Mouse (Mus musculus) adrenal gland, postnatal 4 days (tissue): ENCODE measurements around the gene Gm10306. TPM values are rescaled to one million over a fixed set of nuclear protein-coding genes. Genes with fewer than 3 reads are reported as not detected.

Experiments
- DNase-seq, 2 experiments: peaks; one replicate each; pipeline ENCODE4 v3.0.0; 2021 to 2022; ENCODE audit warnings: low spot score in 2 of 2, mixed read lengths in 2 of 2
- long read RNA-seq, 2 experiments: library from polyadenylated mRNA; stranded (forward); transcript quantifications; one replicate each; pipeline ENCODE4 v2.0.0; 2021
- total RNA-seq, 2 experiments: library from RNA; stranded (reverse); gene quantifications; 2 replicates each; pipeline ENCODE4 v1.2.3; 2021

The Gm10306 gene
- total RNA-seq, result not detected
- long read RNA-seq, experiment 1, partial matches to known transcripts, result 0 of 3 reads
- long read RNA-seq, experiment 1, other reads (novel, unspliced or antisense), result 0 of 3 reads
- long read RNA-seq, experiment 2, partial matches to known transcripts, result 0 of 1 reads
- long read RNA-seq, experiment 2, other reads (novel, unspliced or antisense), result 0 of 1 reads

GRCm38 (mm10) chr4:94556265-94557054 is at the start of gene Gm10306, which contains the start of gene Caap1:
TSS of gene Gm10306 (plus strand) at chr4:94556546.
TSS of gene Caap1 (minus strand) at chr4:94556796.
- peak; percentile 86 to 87 for DNase-seq

- DNase-seq, result no peak
These were observed 41.0 kb upstream of the Gm10306 start for GRCm38 (mm10) chr4:94515366-94515765.

DNA sequence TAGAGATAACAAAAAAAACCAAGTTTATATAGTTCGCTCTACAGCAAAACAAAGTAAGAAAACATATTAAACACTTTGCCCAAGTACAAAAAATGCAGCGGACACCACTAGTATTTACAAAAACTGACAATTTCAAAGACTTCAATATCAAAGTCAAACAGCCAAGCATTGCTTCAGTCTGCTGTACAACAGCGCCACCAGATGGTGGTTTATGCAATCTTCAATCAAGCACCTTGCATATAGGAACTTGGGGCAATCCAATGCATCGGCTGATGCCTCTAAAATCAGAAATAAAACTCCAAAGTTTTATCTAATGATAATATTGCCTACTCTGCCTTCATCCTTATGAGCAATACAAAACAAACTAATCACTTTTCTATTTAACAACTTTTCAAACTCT is 38.7 kb upstream of the Gm10306 start:
- no peak for DNase-seq

DNA sequence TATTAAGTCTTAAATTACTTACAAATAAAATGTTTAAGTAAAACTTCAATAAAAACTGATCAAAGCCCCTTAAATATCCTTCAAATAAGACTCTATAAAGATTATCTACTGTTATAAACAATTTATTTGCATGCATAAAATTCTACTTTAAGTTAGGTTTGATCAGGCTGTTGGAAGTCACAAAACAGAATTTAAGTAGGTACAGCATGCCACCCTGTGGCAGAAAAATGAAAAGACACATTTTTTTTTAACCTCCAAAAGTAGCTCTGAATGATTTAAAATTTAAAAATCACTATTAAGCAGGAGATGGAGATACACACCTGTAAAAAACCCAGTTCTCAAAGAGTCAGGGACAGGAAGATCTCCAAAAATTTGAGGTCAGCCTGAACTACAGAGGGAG is 33.0 kb upstream of the Gm10306 start:
- DNase-seq, result no peak

DNA sequence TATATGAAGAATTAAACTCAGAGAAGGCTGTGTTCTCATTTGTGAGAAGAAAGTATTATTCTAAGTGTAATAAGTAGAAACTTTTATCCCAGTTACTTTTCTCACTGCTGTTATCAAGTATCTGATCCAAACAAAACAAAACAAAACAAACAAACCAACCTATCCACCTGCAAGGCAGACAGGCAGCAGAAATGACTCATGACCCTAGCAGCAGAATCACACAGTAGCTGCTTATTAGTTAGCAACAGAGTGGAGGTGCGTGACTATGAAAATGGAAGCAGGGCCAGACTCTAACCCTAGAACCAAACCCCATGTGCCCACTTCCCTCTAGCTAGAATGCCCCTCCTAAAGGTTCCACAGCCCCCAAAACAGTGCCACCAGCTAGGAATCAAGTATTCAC is 26.9 kb upstream of the Gm10306 start:
- DNase-seq, result no peak

DNA sequence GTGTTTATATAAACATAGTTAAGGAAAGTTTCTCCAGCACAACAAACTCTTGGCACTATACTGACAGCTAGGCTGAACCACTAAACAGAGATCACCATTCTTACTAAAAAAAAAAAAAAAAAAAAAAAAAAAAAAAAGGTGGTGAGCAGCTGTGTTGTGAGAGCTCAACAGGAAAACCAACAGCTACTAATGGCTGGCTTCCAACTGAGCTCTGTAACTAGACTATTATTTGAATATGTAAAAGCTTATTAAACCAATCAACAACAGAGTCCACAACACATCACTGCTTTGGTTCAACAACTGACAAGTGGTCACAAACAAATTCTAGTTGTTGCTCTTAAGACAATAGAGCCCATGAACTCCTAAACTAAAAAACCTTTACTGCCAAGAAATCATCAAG is 23.1 kb upstream of the Gm10306 start:
- DNase-seq, result no peak

DNA sequence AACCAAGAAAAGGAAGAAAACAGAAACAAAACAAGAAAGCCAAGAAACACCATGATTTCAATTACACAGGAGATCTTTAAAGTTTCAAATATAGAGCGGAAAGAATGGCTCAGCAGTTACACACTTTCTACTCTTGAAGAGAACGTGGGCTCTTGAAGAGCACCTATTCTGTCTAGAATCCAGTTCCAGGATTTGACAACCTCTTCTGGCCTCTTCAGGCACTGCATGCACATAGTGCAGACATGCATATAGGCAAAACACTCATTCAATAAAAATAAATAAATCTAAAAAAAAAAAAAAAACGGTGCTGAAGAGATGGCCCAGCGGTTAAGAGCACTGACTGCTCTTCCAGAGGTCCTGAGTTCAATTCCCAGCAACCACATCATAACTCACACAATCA is 13.3 kb upstream of the Gm10306 start:
- no peak for DNase-seq

GRCm38 (mm10) chr4:94544321-94544720 is 12.0 kb upstream of the Gm10306 start:
- no peak for DNase-seq

- DNase-seq, result no peak
These were observed 1.3 kb upstream of the Gm10306 start for GRCm38 (mm10) chr4:94554955-94555494.

- no peak for DNase-seq
These were observed 799 bp downstream of the Gm10306 start for GRCm38 (mm10) chr4:94557145-94557544.

GRCm38 (mm10) chr4:94559266-94559665 is 2.9 kb downstream of the Gm10306 start:
- DNase-seq, result no peak

GRCm38 (mm10) chr4:94560316-94560715 is 4.0 kb downstream of the Gm10306 start:
- DNase-seq, result no peak

GRCm38 (mm10) chr4:94561954-94562648 is 5.8 kb downstream of the Gm10306 start:
- DNase-seq, result no peak

DNA sequence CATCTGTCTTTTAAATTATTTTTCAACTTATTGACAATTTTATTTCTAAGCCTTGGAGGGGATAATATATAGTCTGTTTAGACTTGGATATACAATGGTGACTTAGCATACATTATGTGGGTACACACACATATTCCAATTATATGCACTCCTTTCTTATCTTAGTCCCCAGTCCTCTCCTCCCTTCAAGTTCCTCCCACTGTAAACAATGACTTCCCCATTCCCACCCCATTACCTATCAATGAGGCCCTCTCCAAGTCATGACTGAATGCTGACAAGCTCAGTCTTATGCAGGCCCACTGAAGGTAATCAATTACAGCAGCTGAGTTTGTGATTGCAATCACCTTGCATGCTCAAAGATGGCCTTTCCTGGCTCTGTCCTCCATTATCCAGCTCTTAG is 8.0 kb downstream of the Gm10306 start:
- no peak for DNase-seq

DNA sequence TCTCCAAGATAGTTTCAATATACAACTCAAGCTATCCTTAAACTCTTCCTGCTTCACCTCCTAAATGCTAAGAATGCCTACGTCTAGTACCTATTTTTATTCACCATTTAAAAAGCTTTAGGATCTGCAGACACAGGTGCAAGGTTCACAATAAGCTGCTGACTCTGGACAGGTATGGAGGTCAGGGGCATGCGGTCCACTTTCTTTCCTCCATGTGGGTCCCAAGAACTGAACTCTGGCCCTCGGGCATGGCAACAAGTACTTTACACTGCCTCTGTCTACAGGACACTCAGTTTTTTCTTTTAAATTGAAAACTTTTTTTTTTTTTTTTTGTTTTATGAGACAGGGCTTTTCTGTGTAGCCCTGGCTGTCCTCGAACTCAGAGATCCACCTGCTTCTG is 16.3 kb downstream of the Gm10306 start:
- no peak for DNase-seq

- DNase-seq, result no peak
These were observed 35.5 kb downstream of the Gm10306 start for GRCm38 (mm10) chr4:94591765-94592381.

DNA sequence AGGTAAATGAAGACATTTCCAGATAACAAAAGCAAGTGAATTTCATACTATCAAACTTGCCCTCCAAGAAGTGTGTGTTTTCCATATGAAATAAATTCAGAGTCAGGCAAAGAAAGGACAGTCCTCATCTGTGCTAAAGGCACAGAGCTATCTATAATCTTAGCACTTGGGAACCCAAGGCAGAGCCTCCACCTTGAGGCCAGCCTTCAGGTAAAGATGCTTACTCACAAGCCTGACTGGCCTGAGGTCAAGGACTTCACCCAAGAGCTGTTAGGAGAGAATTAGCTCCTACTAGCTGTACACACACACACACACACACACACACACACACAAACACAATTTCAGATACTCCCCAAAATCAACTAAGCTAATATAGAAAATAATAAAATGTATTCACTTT is 36.4 kb downstream of the Gm10306 start:
- no peak for DNase-seq

GRCm38 (mm10) chr4:94601395-94601794 is 45.0 kb downstream of the Gm10306 start:
- DNase-seq, result no peak

- no peak for DNase-seq
These were observed 46.2 kb downstream of the Gm10306 start for GRCm38 (mm10) chr4:94602496-94603030.

- DNase-seq, result peak; percentile 72 to 80
These were observed 46.8 kb downstream of the Gm10306 start, which contains the start of gene Plaa for GRCm38 (mm10) chr4:94603031-94603629. TSS of gene Plaa (minus strand) at chr4:94603244.
